Mouse (Mus musculus): ENCODE measurements around the gene Wbp2. TPM values are rescaled to one million over a fixed set of nuclear protein-coding genes. Genes with fewer than 3 reads are reported as not detected.
A peak's percentile ranks its signal among the peaks of the same experiment; 100 is the strongest.

Gene Wbp2
- polyA plus RNA-seq, 1 experiment, result 288 TPM

DNA sequence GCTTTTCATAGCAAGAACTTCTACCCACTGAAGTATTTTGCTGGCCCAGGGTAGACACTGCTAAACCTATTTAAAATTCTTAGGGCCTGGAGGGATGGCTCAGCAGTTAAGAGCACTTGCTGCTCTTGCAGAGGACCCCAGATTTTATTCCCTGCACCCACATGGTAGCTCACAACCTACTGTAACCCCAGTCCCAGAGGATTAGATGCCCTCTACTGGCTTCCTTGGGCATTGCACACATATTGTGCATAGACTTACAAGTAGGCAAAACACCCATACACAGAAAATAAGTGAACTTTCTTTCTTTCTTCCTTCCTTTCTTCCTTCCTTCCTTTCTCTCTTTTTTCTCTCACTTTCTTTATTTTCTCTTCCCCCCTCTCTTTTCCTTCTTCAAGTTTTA, 31.0 kb upstream of the Wbp2 start:
- TF ChIP-seq CTCF (IDR thresholded peaks at IDR 0.05; ENCODE audit: borderline replicate concordance, control insufficient read depth, extremely low read depth, insufficient read depth, low read length, poor library complexity), result no peak
- no peak for TF ChIP-seq POLR2A (IDR thresholded peaks at IDR 0.05; ENCODE audit: control insufficient read depth, extremely low read depth, insufficient read depth, low read length, poor library complexity)
- no peak overlapping the region for H3K4me3 ChIP-seq (ENCODE audit: control insufficient read depth, insufficient read depth, low read length)
- H3K4me1 ChIP-seq (replicated peaks; ENCODE audit: control insufficient read depth, insufficient read depth, low read length), result no peaks in the 10 kb centered on the region
- no peaks in the 10 kb centered on the region for H3K36me3 ChIP-seq (ENCODE audit: control insufficient read depth, insufficient read depth, low read length)
- H3K27me3 ChIP-seq (ENCODE audit: control insufficient read depth, insufficient read depth, low read length), result no peaks in the 10 kb centered on the region
- DNase-seq, result no peak
- no peak overlapping the region for H3K27ac ChIP-seq (ENCODE audit: control insufficient read depth, insufficient read depth, low read length)

DNA sequence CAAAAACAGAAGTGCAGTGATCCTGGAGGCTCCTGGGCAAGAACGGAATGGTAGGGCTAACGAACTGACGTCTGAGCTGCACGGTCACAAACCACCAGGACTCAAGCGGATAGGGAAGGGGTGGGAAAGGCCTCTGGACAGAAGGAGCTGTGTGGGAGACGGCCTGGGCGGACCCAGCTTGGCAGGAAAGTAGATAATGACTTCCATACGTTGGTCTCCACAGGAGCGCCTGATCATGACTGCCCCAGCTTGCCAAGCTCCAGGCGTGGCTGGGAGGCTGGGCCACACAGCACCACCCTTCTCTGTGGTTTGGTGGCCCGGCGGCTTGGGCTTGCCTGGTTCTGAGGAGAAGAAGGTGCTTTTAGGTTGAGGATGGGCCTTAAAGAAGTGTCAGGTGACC, 30.4 kb upstream of the Wbp2 start:
- H3K27me3 ChIP-seq (ENCODE audit: control insufficient read depth, insufficient read depth, low read length), result no peaks in the 10 kb centered on the region
- no peak overlapping the region for H3K4me3 ChIP-seq (ENCODE audit: control insufficient read depth, insufficient read depth, low read length)
- 91% methylated on average over 12 of the region's 12 CpGs for WGBS
- no peak for DNase-seq
- no peaks in the 10 kb centered on the region for H3K36me3 ChIP-seq (ENCODE audit: control insufficient read depth, insufficient read depth, low read length)
- TF ChIP-seq CTCF (IDR thresholded peaks at IDR 0.05; ENCODE audit: borderline replicate concordance, control insufficient read depth, extremely low read depth, insufficient read depth, low read length, poor library complexity), result no peak
- TF ChIP-seq POLR2A (IDR thresholded peaks at IDR 0.05; ENCODE audit: control insufficient read depth, extremely low read depth, insufficient read depth, low read length, poor library complexity), result no peak
- H3K27ac ChIP-seq (ENCODE audit: control insufficient read depth, insufficient read depth, low read length), result no peak overlapping the region
- no peaks in the 10 kb centered on the region for H3K4me1 ChIP-seq (replicated peaks; ENCODE audit: control insufficient read depth, insufficient read depth, low read length)

DNA sequence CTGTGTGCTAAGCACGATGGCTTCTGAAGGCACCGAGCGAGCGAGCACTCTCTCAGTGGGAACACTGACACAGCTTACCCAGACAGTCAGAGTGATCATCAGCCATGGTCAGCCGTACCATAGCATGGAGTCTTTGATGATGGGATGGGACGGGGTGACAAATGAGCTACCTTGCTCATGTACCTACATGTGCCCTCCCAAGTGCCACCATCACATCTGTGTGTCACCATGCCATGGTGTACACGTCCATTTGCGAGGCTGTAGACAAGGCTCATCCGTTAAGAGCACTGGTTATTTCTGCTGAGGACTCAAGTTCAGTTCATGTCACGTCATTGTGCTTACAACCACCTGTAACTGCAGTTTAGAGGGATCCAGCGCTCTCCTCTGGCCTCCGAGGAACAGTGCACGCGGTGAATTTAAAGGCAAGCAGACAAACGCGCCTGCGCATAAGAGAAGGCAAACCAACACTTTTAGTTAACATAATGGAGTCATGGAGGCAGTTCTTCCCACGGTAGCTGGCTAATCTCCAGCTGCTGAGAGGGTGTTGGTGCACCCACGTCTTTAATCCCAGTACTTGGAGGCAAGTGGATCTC, 24.9 kb upstream of the Wbp2 start:
- DNase-seq, result no peak
- TF ChIP-seq POLR2A (IDR thresholded peaks at IDR 0.05; ENCODE audit: control insufficient read depth, extremely low read depth, insufficient read depth, low read length, poor library complexity) (no peak), CTCF (IDR thresholded peaks at IDR 0.05; ENCODE audit: borderline replicate concordance, control insufficient read depth, extremely low read depth, insufficient read depth, low read length, poor library complexity) (no peak)
- Histone ChIP-seq H3K4me1 (replicated peaks; ENCODE audit: control insufficient read depth, insufficient read depth, low read length) (peaks cover 8% of the 10 kb centered on the region; the same call in 1 of the 2 replicates), H3K36me3 (ENCODE audit: control insufficient read depth, insufficient read depth, low read length) (no peaks in the 10 kb centered on the region), H3K27ac (ENCODE audit: control insufficient read depth, insufficient read depth, low read length) (no peak overlapping the region), H3K4me3 (ENCODE audit: control insufficient read depth, insufficient read depth, low read length) (no peak overlapping the region), H3K27me3 (ENCODE audit: control insufficient read depth, insufficient read depth, low read length) (peaks cover 11% of the 10 kb centered on the region; the same call in 1 of the 2 replicates)
- 96% methylated on average over 19 of the region's 19 CpGs for WGBS

DNA sequence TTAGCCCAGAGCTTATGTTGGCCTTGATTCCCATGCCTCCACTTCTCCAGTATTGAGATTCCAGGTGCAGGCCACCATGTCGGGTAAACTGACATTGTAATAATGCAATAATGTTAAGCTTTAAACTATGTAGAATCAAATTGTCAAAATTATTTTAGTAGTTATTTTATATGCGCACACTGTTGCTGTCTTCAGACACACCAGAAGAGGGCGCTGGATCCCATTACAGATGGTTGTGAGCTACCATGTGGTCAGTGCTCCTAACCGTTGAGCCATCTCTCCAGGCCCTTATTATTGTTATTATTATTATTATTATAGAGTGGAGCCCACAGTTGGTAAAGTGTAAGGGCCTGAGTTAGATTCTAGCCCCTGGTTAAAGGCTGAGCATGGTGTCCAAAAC, 24.3 kb upstream of the Wbp2 start:
- Histone ChIP-seq H3K27ac (ENCODE audit: control insufficient read depth, insufficient read depth, low read length) (no peak overlapping the region), H3K27me3 (ENCODE audit: control insufficient read depth, insufficient read depth, low read length) (peaks cover 11% of the 10 kb centered on the region; the same call in 1 of the 2 replicates), H3K4me3 (ENCODE audit: control insufficient read depth, insufficient read depth, low read length) (no peak overlapping the region), H3K4me1 (replicated peaks; ENCODE audit: control insufficient read depth, insufficient read depth, low read length) (peaks cover 8% of the 10 kb centered on the region; the same call in 1 of the 2 replicates), H3K36me3 (ENCODE audit: control insufficient read depth, insufficient read depth, low read length) (no peaks in the 10 kb centered on the region)
- no peak for DNase-seq
- TF ChIP-seq POLR2A (IDR thresholded peaks at IDR 0.05; ENCODE audit: control insufficient read depth, extremely low read depth, insufficient read depth, low read length, poor library complexity) (no peak), CTCF (IDR thresholded peaks at IDR 0.05; ENCODE audit: borderline replicate concordance, control insufficient read depth, extremely low read depth, insufficient read depth, low read length, poor library complexity) (no peak)
- 94% methylated on average over 4 of the region's 4 CpGs for WGBS

DNA sequence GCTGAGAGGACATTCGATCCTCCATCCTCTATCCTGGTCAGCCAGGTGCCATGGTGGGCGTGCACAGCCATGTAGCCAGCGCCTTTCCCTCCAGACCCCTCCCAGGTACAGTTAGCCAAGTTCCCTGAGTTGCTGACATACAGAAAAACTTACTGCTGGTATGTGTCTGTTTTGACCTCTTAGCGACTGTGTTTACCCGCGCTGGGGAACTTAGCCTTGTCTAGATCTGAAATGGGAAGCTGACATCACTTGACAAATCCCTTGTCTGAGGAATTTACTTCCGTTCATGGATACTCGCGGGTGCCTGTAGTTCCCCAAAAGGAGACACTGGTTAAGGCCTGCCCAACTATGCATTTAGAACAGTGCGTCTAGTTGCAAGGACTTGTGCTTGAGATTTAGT, 23.7 kb upstream of the Wbp2 start:
- Histone ChIP-seq H3K27ac (ENCODE audit: control insufficient read depth, insufficient read depth, low read length) (no peak overlapping the region), H3K4me3 (ENCODE audit: control insufficient read depth, insufficient read depth, low read length) (peak overlapping the region; percentile 33), H3K36me3 (ENCODE audit: control insufficient read depth, insufficient read depth, low read length) (no peaks in the 10 kb centered on the region), H3K27me3 (ENCODE audit: control insufficient read depth, insufficient read depth, low read length) (peaks cover 11% of the 10 kb centered on the region; the same call in 1 of the 2 replicates), H3K4me1 (replicated peaks; ENCODE audit: control insufficient read depth, insufficient read depth, low read length) (peaks cover 8% of the 10 kb centered on the region; the same call in 1 of the 2 replicates)
- 26% methylated on average over 10 of the region's 10 CpGs for WGBS
- no peak for TF ChIP-seq CTCF (IDR thresholded peaks at IDR 0.05; ENCODE audit: borderline replicate concordance, control insufficient read depth, extremely low read depth, insufficient read depth, low read length, poor library complexity)
- TF ChIP-seq POLR2A (IDR thresholded peaks at IDR 0.05; ENCODE audit: control insufficient read depth, extremely low read depth, insufficient read depth, low read length, poor library complexity), result no peak
- DNase-seq, result no peak

DNA sequence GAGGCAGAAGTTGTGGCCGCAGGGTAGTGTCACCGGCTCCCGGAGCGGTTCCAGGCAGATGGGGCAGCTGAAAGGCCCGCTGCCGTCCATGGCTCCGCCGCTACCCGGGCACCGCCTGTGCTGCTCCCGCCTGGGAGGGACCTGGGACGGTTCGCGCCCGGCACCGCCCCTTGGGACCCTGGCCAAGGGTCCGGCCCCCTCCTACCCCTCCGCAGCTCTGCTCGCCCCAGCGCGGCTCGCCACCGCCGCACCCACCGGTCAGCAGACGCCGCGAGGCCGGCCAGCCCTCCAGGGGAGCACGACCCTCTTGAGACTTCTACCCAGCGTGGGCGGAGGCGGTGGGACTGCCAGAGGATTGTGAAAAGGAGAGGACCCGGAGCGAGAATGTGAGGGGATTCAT, 23.3 kb upstream of the Wbp2 start:
- TF ChIP-seq POLR2A (IDR thresholded peaks at IDR 0.05; ENCODE audit: control insufficient read depth, extremely low read depth, insufficient read depth, low read length, poor library complexity) (no peak), CTCF (IDR thresholded peaks at IDR 0.05; ENCODE audit: borderline replicate concordance, control insufficient read depth, extremely low read depth, insufficient read depth, low read length, poor library complexity) (no peak)
- no peak overlapping the region for H3K27ac ChIP-seq (ENCODE audit: control insufficient read depth, insufficient read depth, low read length)
- peaks cover 11% of the 10 kb centered on the region; the same call in 1 of the 2 replicates for H3K27me3 ChIP-seq (ENCODE audit: control insufficient read depth, insufficient read depth, low read length)
- no peak for DNase-seq
- H3K4me1 ChIP-seq (replicated peaks; ENCODE audit: control insufficient read depth, insufficient read depth, low read length), result peaks cover 8% of the 10 kb centered on the region; the same call in 1 of the 2 replicates
- 5% methylated on average over 35 of the region's 35 CpGs for WGBS
- no peaks in the 10 kb centered on the region for H3K36me3 ChIP-seq (ENCODE audit: control insufficient read depth, insufficient read depth, low read length)
- H3K4me3 ChIP-seq (ENCODE audit: control insufficient read depth, insufficient read depth, low read length), result peak overlapping the region; percentile 33

All from thymus, adult 2 months (tissue).